Mouse (Mus musculus) G1E-ER4 (cell line): ENCODE results near the gene Epha8. TPM values are rescaled to one million over a fixed set of nuclear protein-coding genes. Genes with fewer than 3 reads are reported as not detected.

ENCODE experiments used
- GATA1 ChIP-seq: IDR thresholded peaks from one replicate; pipeline ENCODE4 v1.8.0; 2012; ENCODE audit warnings: low read length, inconsistent platforms
- polyA plus RNA-seq: library from polyadenylated mRNA; stranded (reverse); fragments of >175 nt; gene quantifications from 2 replicates; pipeline ENCODE4 v1.2.3, GENCODE M21; 2012

Gene Epha8
- polyA plus RNA-seq, 1 experiment = 0.02 TPM

DNA sequence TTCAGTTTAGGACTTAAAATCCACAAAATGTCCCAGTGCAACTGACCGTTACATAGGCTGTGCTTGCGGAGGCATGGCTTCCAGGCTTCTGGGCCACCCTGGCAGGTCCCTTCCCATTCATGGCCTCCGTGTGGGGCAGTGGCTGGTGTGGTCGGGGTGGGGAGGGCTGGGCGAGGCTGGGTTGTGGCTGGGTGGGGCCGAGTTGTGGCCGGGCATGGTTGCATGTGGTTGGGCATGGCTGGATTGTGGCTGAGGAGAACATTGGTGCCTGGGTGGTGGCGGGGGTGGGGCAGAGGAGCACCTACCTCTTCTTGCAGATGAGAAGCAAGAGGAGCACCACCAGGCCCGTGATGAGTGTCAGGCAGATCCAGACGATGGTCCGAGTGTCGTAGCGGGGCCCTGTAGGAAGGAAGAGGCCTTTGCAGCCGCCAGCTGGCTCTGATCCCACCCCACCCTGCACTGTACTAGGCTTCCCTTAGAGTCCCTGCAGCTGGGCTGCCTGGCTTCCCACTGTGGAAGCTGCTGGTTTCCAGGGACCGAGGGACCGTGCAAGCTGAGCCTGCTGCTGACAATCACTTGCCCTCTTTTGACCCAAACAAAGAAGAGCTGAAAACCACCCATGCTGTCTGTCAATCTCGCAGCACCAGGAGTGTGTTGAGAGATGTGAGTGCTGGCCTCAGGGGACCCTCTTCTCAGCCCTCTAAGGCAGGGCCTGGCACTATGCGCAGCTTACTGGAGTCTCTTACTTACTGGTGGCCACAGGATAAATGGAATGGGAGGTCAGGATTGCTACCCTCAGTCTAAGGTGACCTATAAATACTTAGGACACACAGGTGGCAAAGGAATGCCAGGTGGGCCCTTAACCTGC is 21.6 kb downstream of the Epha8 start:
- TF ChIP-seq GATA1 = no peak

DNA sequence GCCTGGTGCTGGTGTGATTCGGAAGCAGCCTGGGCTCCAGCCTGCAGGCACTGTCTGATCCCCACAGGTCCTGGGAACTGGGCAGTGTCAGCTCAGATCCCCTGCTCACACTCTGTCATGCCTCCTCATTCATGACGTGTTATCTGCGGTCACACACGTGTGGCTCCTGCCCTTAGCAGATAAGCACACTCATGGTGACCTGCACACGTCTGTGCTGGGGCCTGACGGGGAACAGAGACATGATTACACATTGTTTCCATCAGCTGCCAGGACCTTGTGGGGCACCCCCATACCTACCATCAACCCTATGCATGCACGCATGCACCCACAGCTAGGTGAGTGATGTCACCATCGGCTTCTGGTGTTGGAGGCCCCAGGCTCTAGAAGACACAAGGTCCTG is 26.1 kb downstream of the Epha8 start:
- no peak for TF ChIP-seq GATA1

DNA sequence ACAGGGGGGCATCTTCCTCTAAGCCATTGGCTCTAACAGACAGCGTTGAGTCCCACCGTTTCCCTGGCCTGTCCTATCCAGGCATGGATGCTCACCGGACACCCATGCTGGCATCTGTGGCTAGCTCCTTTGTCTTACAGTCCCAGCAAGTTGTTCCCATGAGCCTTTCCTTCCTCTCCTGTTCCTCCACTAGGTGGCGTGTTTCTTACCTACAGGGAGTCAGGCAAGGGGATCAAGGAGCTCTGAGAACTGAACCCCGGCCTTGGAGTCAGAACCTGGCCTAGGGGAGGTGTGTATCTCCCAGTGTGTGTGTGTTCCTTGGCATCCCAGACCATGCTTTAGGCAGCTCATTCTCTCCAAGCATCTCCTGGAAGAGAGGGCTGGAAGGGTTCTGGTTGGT is 27.7 kb downstream of the Epha8 start:
- no peak for TF ChIP-seq GATA1

DNA sequence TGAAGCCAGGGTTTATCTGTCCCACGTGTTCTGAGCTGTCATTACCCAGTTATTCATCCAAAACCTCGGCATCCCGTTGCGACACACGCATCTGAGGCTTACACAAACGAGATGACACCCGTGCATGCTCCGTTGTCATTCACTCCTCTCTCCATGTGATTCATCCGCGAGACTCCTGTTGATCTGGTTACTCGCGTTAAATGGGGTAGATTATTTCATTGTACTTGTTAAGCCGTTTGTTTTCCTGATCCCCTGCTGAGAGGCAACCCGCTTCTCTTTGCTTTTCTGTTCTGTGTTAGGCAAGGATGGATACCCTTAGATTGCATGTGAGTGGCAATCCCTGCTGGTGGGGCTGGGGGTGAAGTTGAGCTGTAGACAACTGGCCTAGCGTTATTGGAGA is 30.8 kb downstream of the Epha8 start:
- TF ChIP-seq GATA1 = no peak

- TF ChIP-seq GATA1 = no peak
Observed at GRCm38 (mm10) chr4:136924529-136924928, 32.1 kb downstream of the Epha8 start.

DNA sequence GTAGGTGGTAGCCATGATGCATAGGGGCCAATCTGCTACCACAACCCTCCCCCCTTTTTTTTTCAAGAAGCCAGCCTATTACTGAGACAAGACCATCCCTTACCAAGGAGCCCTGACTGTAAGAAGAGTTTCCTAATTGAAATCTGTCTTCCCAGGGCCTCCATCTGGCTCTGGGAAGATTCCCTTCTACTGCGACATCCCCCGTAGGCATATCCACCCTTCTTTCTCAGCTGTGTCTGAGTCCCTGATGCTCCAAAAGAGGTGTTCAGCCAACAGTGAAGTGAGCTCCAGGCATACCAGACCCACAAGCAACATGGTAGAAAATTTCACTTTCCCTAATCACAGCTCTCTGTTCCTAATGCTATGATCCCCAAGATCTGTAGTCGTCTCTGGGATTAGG is 37.1 kb downstream of the Epha8 start:
- TF ChIP-seq GATA1 = no peak

DNA sequence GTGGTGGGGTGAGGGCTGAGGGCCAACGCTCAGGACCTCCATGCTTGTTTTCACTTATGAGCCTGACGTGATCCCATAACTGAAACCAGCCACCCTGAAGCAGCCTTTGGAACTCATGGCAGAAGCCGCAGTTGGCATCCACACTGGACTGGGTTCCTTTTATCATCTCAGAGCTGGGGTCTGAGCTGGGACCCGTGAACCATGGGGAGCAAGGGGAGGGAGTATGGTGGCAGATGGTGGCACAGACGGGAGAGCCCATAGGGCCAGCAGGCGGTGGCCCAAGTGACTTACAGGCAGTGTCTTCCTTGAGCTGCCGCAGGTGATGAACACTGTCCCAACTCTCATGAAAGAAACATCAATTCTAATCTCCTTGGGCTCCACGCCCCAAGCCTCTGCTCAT is 37.8 kb downstream of the Epha8 start:
- TF ChIP-seq GATA1 = no peak

DNA sequence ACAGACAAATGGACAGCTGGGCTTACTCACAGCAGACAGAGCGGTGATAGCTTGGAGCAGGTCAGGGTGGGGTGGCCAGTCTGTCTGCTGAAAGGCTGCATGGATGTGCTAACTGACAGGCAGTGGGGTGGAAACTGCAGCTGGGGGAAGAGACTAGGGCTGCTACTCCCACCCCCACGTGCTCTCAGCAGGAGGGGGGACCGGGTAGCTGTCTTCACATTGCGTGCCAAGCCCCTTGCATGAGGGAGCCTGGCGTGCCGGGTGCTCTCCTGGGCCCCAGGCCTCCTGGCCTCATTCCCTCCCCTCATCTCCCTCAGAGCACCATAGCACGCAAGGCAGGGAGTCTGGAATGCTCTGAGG is 39.5 kb downstream of the Epha8 start:
- TF ChIP-seq GATA1 = no peak

GRCm38 (mm10) chr4:136916359-136917164 is 40.1 kb downstream of the Epha8 start:
- no peak for TF ChIP-seq GATA1

DNA sequence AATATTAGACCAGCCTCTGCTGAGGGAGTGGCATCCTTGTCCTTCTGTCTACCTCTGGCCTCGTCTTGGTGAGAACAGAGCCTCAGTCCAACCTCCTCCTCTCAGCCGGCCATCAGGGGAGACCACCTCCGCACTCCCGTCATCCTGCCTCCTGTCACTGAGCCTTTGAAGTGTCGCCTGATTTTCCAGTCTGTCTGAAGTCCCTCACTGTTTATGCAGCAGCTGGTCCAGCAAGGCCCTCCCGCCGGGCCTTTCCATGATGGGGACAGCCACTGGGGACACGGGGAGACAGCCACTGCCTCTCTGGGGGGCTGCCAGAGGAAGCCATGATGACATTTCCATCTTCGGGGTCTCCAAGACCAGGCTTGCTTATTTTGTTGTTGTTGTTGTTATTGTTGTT is 43.8 kb downstream of the Epha8 start:
- no peak for TF ChIP-seq GATA1

- TF ChIP-seq GATA1 = no peak
Observed at GRCm38 (mm10) chr4:136911804-136912203, 44.8 kb downstream of the Epha8 start.

DNA sequence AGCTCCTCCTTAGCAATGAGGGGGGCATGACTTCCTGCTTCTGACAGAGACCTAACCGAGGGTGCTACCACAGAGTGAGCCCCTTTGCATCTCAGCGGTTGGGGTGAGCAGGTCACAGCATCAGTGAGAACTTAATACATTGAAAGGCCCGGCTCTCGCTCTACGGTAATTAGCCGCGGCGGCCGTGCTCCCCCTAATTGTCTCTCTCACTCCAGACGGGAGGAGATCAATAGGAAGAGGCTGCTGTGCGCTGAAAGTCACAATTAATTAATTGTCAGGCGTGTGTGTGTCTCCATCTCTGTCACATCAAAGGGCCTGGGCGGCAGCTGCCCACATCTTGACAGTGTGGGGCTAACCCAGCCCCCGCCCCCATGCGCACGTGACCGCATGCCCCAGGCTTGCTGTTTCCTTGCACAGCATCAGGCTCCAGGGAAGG is 45.4 kb downstream of the Epha8 start:
- no peak for TF ChIP-seq GATA1

DNA sequence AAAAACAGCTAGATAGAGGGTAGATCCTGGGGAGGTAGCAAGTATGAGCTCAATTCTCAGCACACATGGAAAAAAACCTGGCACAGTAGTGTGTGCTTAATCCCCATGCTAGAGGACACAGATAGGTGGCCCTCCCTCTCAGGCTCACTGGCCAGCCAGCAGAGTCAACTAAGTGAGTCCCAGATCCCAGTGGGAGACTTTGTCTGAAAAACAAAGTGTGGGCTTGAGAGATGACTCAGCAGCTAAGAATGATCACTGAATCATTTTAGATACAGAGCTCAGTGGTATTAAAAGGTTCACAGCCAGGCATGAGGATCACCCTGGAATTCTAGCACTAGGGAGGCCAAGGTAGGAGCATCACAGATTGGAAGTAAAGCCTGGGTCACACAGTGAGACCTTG is 48.8 kb downstream of the Epha8 start:
- TF ChIP-seq GATA1 = no peak

DNA sequence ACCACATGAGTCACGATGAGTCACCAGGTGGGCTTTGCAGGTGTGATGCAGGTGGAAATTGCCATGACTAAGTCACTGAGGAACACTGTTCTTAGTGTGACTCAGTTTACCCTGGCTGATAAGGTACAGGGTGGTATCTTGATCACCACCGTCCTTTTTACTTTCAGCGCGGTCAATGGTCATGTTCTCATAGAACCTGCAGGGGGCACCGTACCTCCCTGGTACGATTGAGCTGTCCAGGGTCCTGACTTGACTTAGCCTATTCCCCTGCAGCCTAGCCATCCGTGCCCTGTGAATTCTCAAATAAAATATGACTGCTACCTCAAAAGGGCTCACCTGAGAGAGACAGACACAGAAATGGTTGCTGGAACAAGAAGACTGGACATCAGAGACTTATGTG is 49.6 kb downstream of the Epha8 start:
- TF ChIP-seq GATA1 = no peak

GRCm38 (mm10) chr4:136904767-136905539 is 51.7 kb downstream of the Epha8 start:
- no peak for TF ChIP-seq GATA1

DNA sequence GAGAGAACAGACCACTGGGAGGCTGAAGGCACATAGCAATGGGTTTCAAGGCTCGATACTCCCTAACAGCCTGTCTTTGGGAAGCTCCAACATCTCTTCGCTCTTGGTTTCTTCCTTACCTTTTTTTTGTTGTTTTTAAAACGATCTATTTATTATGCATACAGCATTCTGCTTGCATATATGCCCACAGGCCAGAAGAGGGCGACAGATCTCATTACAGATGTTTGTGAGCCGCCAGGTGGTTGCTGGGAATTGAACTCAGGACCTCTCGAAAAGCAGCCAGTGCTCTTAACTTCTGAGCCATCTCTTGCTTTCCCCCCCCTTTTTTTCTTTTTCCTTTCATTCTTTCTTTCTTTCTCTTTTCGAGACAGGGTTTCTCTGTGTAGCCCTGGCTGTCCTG is 57.5 kb downstream of the Epha8 start:
- no peak for TF ChIP-seq GATA1
